Mouse (Mus musculus): ENCODE data around the gene Dnmt3b. TPM values are rescaled to one million over a fixed set of nuclear protein-coding genes. Genes with fewer than 3 reads are reported as not detected.
A peak's percentile ranks its signal among the peaks of the same experiment; 100 is the strongest.

Dnmt3b gene
- 11.7 and 12.1 TPM in 2 replicates for polyA plus RNA-seq (2015; fragmentation: Nextera tagmentation; extraction: Ambion mirVana)

GRCm38 (mm10) chr2:153649298-153650013 is at the start of gene Dnmt3b:
TSS of gene Dnmt3b (plus strand) at chr2:153649450.
- Histone ChIP-seq H3K27me3 (ENCODE audit: control insufficient read depth, insufficient read depth, low read depth, low read length) (no peaks in the 10 kb centered on the region; the same call in 1 of the 2 replicates), H3K4me3 (ENCODE audit: low read length) (peak within 1 kb of the TSS; percentile 88), H3K4me1 (replicated peaks; ENCODE audit: control insufficient read depth, insufficient read depth, low read length) (peaks cover 10% of the 10 kb centered on the region), H3K9me3 (ENCODE audit: control insufficient read depth, low read length) (no peaks in the 10 kb centered on the region), H3K9ac (ENCODE audit: low read length) (peak within 1 kb of the TSS; percentile 79), H3K36me3 (ENCODE audit: control insufficient read depth, insufficient read depth, low read length) (no peaks in the 10 kb centered on the region), H3K27ac (ENCODE audit: low read length) (peak within 1 kb of the TSS; percentile 49), H3K4me2 (ENCODE audit: low read depth, low read length) (peak within 1 kb of the TSS; percentile 84)
- ATAC-seq (ENCODE audit: low read depth), result peak; percentile 94
- WGBS, result under 1% methylated on average over 83 of the region's 93 CpGs

GRCm38 (mm10) chr2:153600021-153600666 is 49.1 kb upstream of the Dnmt3b start:
- Histone ChIP-seq H3K27me3 (ENCODE audit: control insufficient read depth, insufficient read depth, low read depth, low read length) (no peaks in the 10 kb centered on the region), H3K4me2 (ENCODE audit: low read depth, low read length) (no peak overlapping the region), H3K36me3 (ENCODE audit: control insufficient read depth, insufficient read depth, low read length) (no peaks in the 10 kb centered on the region), H3K27ac (ENCODE audit: low read length) (peak overlapping the region; percentile 43; the same call in 1 of the 2 replicates), H3K9ac (ENCODE audit: low read length) (no peak overlapping the region), H3K9me3 (ENCODE audit: control insufficient read depth, low read length) (no peaks in the 10 kb centered on the region), H3K4me3 (ENCODE audit: low read length) (no peak overlapping the region), H3K4me1 (replicated peaks; ENCODE audit: control insufficient read depth, insufficient read depth, low read length) (peaks cover 5% of the 10 kb centered on the region)
- ATAC-seq (ENCODE audit: low read depth), result peak; percentile 87
- 54% methylated on average over 6 of the region's 6 CpGs for WGBS

GRCm38 (mm10) chr2:153600667-153601648 is 48.3 kb upstream of the Dnmt3b start:
- peak; percentile 70 for ATAC-seq (ENCODE audit: low read depth)

GRCm38 (mm10) chr2:153603724-153604123 is 45.5 kb upstream of the Dnmt3b start:
- Histone ChIP-seq H3K4me1 (replicated peaks; ENCODE audit: control insufficient read depth, insufficient read depth, low read length) (peaks cover 15% of the 10 kb centered on the region), H3K9me3 (ENCODE audit: control insufficient read depth, low read length) (no peaks in the 10 kb centered on the region), H3K27me3 (ENCODE audit: control insufficient read depth, insufficient read depth, low read depth, low read length) (no peaks in the 10 kb centered on the region), H3K9ac (ENCODE audit: low read length) (no peak overlapping the region), H3K27ac (ENCODE audit: low read length) (no peak overlapping the region), H3K36me3 (ENCODE audit: control insufficient read depth, insufficient read depth, low read length) (no peaks in the 10 kb centered on the region), H3K4me2 (ENCODE audit: low read depth, low read length) (no peak overlapping the region), H3K4me3 (ENCODE audit: low read length) (no peak overlapping the region)
- no peak for ATAC-seq (ENCODE audit: low read depth)
- WGBS, result 37% methylated on average over 4 of the region's 4 CpGs

More at GRCm38 (mm10) chr2:153600667-153601648, 48.3 kb upstream of the Dnmt3b start:
- H3K36me3 ChIP-seq (ENCODE audit: control insufficient read depth, insufficient read depth, low read length), result no peaks in the 10 kb centered on the region
- peaks cover 5% of the 10 kb centered on the region for H3K4me1 ChIP-seq (replicated peaks; ENCODE audit: control insufficient read depth, insufficient read depth, low read length)
- H3K27me3 ChIP-seq (ENCODE audit: control insufficient read depth, insufficient read depth, low read depth, low read length), result no peaks in the 10 kb centered on the region
- no peak overlapping the region for H3K9ac ChIP-seq (ENCODE audit: low read length)
- WGBS, result 37% methylated on average over 16 of the region's 16 CpGs
- no peaks in the 10 kb centered on the region for H3K9me3 ChIP-seq (ENCODE audit: control insufficient read depth, low read length)
- no peak overlapping the region for H3K4me2 ChIP-seq (ENCODE audit: low read depth, low read length)
- H3K4me3 ChIP-seq (ENCODE audit: low read length), result no peak overlapping the region
- peak overlapping the region; percentile 43; the same call in 1 of the 2 replicates for H3K27ac ChIP-seq (ENCODE audit: low read length)

- Histone ChIP-seq H3K36me3 (ENCODE audit: control insufficient read depth, insufficient read depth, low read length) (no peaks in the 10 kb centered on the region), H3K9me3 (ENCODE audit: control insufficient read depth, low read length) (no peaks in the 10 kb centered on the region), H3K9ac (ENCODE audit: low read length) (no peak overlapping the region), H3K4me3 (ENCODE audit: low read length) (no peak overlapping the region), H3K4me1 (replicated peaks; ENCODE audit: control insufficient read depth, insufficient read depth, low read length) (peaks cover 30% of the 10 kb centered on the region), H3K4me2 (ENCODE audit: low read depth, low read length) (no peak overlapping the region), H3K27me3 (ENCODE audit: control insufficient read depth, insufficient read depth, low read depth, low read length) (no peaks in the 10 kb centered on the region), H3K27ac (ENCODE audit: low read length) (no peak overlapping the region)
- no peak for ATAC-seq (ENCODE audit: low read depth)
- 79% methylated on average over 3 of the region's 3 CpGs for WGBS
Observed at GRCm38 (mm10) chr2:153606421-153606820, 42.8 kb upstream of the Dnmt3b start.

GRCm38 (mm10) chr2:153607870-153608515 is 41.3 kb upstream of the Dnmt3b start:
- WGBS, result 57% methylated on average over 13 of the region's 13 CpGs
- Histone ChIP-seq H3K4me2 (ENCODE audit: low read depth, low read length) (no peak overlapping the region), H3K9me3 (ENCODE audit: control insufficient read depth, low read length) (no peaks in the 10 kb centered on the region), H3K36me3 (ENCODE audit: control insufficient read depth, insufficient read depth, low read length) (no peaks in the 10 kb centered on the region), H3K27me3 (ENCODE audit: control insufficient read depth, insufficient read depth, low read depth, low read length) (no peaks in the 10 kb centered on the region), H3K27ac (ENCODE audit: low read length) (peak overlapping the region; percentile 10; the same call in 1 of the 2 replicates), H3K9ac (ENCODE audit: low read length) (no peak overlapping the region), H3K4me1 (replicated peaks; ENCODE audit: control insufficient read depth, insufficient read depth, low read length) (peaks cover 36% of the 10 kb centered on the region), H3K4me3 (ENCODE audit: low read length) (no peak overlapping the region)
- peak; percentile 28; the same call in 1 of the 2 replicates for ATAC-seq (ENCODE audit: low read depth)

GRCm38 (mm10) chr2:153609058-153609457 is 40.2 kb upstream of the Dnmt3b start:
- H3K9ac ChIP-seq (ENCODE audit: low read length), result no peak overlapping the region
- no peak overlapping the region for H3K4me2 ChIP-seq (ENCODE audit: low read depth, low read length)
- 0 out of 2 replicates have a peak overlapping the region, but pooled peaks have one; percentile 5 for H3K27ac ChIP-seq (ENCODE audit: low read length)
- 86% methylated on average over 8 of the region's 8 CpGs for WGBS
- no peaks in the 10 kb centered on the region for H3K36me3 ChIP-seq (ENCODE audit: control insufficient read depth, insufficient read depth, low read length)
- ATAC-seq (ENCODE audit: low read depth), result no peak
- no peak overlapping the region for H3K4me3 ChIP-seq (ENCODE audit: low read length)
- peaks cover 36% of the 10 kb centered on the region for H3K4me1 ChIP-seq (replicated peaks; ENCODE audit: control insufficient read depth, insufficient read depth, low read length)
- H3K27me3 ChIP-seq (ENCODE audit: control insufficient read depth, insufficient read depth, low read depth, low read length), result no peaks in the 10 kb centered on the region
- no peaks in the 10 kb centered on the region for H3K9me3 ChIP-seq (ENCODE audit: control insufficient read depth, low read length)

GRCm38 (mm10) chr2:153609548-153609947 is 39.7 kb upstream of the Dnmt3b start:
- 10% methylated on average over 9 of the region's 9 CpGs for WGBS
- no peaks in the 10 kb centered on the region for H3K9me3 ChIP-seq (ENCODE audit: control insufficient read depth, low read length)
- H3K36me3 ChIP-seq (ENCODE audit: control insufficient read depth, insufficient read depth, low read length), result no peaks in the 10 kb centered on the region
- H3K4me2 ChIP-seq (ENCODE audit: low read depth, low read length), result no peak overlapping the region
- H3K27me3 ChIP-seq (ENCODE audit: control insufficient read depth, insufficient read depth, low read depth, low read length), result no peaks in the 10 kb centered on the region
- peak overlapping the region; percentile 50 for H3K9ac ChIP-seq (ENCODE audit: low read length)
- H3K4me1 ChIP-seq (replicated peaks; ENCODE audit: control insufficient read depth, insufficient read depth, low read length), result peaks cover 36% of the 10 kb centered on the region
- no peak overlapping the region for H3K4me3 ChIP-seq (ENCODE audit: low read length)
- H3K27ac ChIP-seq (ENCODE audit: low read length), result peak overlapping the region; percentile 86; the same call in 1 of the 2 replicates
- ATAC-seq (ENCODE audit: low read depth), result peak; percentile 68

Data from lung, embryonic 16.5 days (tissue).